Mouse (Mus musculus) fibroblast of lung, adult 2 months (primary cell): Measurements from ENCODE around the gene Bid.
"Not testable (repeated sequence)": the region's sequence is repeated elsewhere in the genome, so short reads cannot be mapped to it uniquely, and the experiment has no call there.

ENCODE experiments used
- DNase-seq: peaks from one replicate; pipeline ENCODE4 v3.0.0-alpha.2; 2011; ENCODE audit warnings: low read depth

The Bid gene

GRCm38 (mm10) chr6:120934176-120934575, 17.5 kb upstream of the Bid start:
- no peak for DNase-seq

- no peak for DNase-seq
These were observed 17.0 kb upstream of the Bid start for GRCm38 (mm10) chr6:120933670-120934069.

- no peak for DNase-seq
These were observed 15.9 kb upstream of the Bid start for GRCm38 (mm10) chr6:120932597-120932996.

- no peak for DNase-seq
These were observed 14.0 kb upstream of the Bid start for GRCm38 (mm10) chr6:120930450-120931306.

- DNase-seq, result no peak
These were observed 12.8 kb upstream of the Bid start for GRCm38 (mm10) chr6:120929421-120929820.

- DNase-seq, result peak; percentile 44
These were observed 11.1 kb upstream of the Bid start for GRCm38 (mm10) chr6:120927765-120928164.

- no peak for DNase-seq
These were observed 10.2 kb upstream of the Bid start for GRCm38 (mm10) chr6:120926880-120927279.

GRCm38 (mm10) chr6:120924791-120925321, 8.2 kb upstream of the Bid start:
- not testable (repeated sequence) for DNase-seq

GRCm38 (mm10) chr6:120917975-120918374, 1.3 kb upstream of the Bid start:
- no peak for DNase-seq

- not testable (repeated sequence) for DNase-seq
These were observed 574 bp upstream of the Bid start for GRCm38 (mm10) chr6:120916972-120917881.

- DNase-seq, result no peak
These were observed 1.0 kb downstream of the Bid start for GRCm38 (mm10) chr6:120915649-120915975.

- DNase-seq, result no peak
These were observed 1.6 kb downstream of the Bid start for GRCm38 (mm10) chr6:120914911-120915648.

- no peak for DNase-seq
These were observed 2.1 kb downstream of the Bid start for GRCm38 (mm10) chr6:120914533-120914910.

GRCm38 (mm10) chr6:120913783-120914182, 2.9 kb downstream of the Bid start:
- no peak for DNase-seq

- DNase-seq, result no peak
These were observed 3.7 kb downstream of the Bid start for GRCm38 (mm10) chr6:120912931-120913330.

GRCm38 (mm10) chr6:120911213-120912007, 5.2 kb downstream of the Bid start:
- no peak for DNase-seq

GRCm38 (mm10) chr6:120909501-120909900, 7.2 kb downstream of the Bid start:
- no peak for DNase-seq

- DNase-seq, result not testable (repeated sequence)
These were observed 8.6 kb downstream of the Bid start for GRCm38 (mm10) chr6:120907876-120908597.

GRCm38 (mm10) chr6:120906521-120906920, 10.1 kb downstream of the Bid start:
- no peak for DNase-seq

GRCm38 (mm10) chr6:120905111-120905510, 11.5 kb downstream of the Bid start:
- DNase-seq, result no peak

GRCm38 (mm10) chr6:120903961-120904360, 12.7 kb downstream of the Bid start:
- DNase-seq, result no peak
